Mouse (Mus musculus) liver, adult 2 months (tissue): ENCODE measurements around the gene Pdlim4.

Experiments used
- CTCF ChIP-seq: fragments of 200-500 bp; IDR thresholded peaks from 2 replicates; pipeline ENCODE4 v1.5.1; 2011; ENCODE audit warnings: low read depth, low read length, control low read depth
- POLR2A ChIP-seq: fragments of 200-500 bp; IDR thresholded peaks from 2 replicates; pipeline ENCODE4 v1.6.1; 2011; ENCODE audit warnings: low read length, control low read depth; ENCODE audit not compliant: insufficient read depth; ENCODE audit errors: extremely low read depth

DNA sequence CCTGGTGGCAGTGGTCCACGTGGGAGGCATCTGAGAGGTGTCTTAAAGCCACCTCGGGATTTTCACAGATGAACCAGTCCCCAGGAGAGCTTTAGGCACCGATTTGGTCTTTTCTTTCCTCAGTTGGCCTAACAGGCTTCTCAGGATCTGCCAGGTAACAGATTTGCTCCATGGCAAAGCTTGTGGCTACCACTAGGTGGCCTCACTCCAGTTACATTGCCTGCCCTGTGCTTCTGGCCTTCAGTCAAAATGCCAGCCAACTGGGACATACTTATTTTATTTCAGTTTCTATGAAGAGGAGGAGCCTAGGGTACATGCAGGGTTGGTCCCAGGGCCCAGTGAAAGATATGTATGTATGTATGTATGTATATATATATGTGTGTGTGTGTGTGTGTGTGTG, 24.2 kb upstream of the Pdlim4 start:
- TF ChIP-seq CTCF (peak; percentile 79), POLR2A (no peak)
